Mouse (Mus musculus) right cerebral cortex, adult 2 months (tissue): Measurements from ENCODE around the gene Myrf.

Experiments used
- DNase-seq, 2 experiments: peaks; one replicate each; pipeline ENCODE4 v3.0.0; 2021 to 2022; ENCODE audit warnings: low spot score in 2 of 2

The Myrf gene

GRCm38 (mm10) chr19:10258279-10259011 is 17.9 kb upstream of the Myrf start:
- DNase-seq: peak; percentile 87 to 90

- DNase-seq: no peak
Observed at GRCm38 (mm10) chr19:10248128-10248527, 7.6 kb upstream of the Myrf start.

GRCm38 (mm10) chr19:10247165-10247564 is 6.6 kb upstream of the Myrf start:
- DNase-seq: no peak

GRCm38 (mm10) chr19:10244183-10244582 is 3.6 kb upstream of the Myrf start:
- DNase-seq: peak; percentile 50 to 65

GRCm38 (mm10) chr19:10242916-10243315 is 2.4 kb upstream of the Myrf start:
- DNase-seq: peak in 1 of 2 experiments; percentile 15

- DNase-seq: no peak
Observed at GRCm38 (mm10) chr19:10239975-10240653, 434 bp downstream of the Myrf start.

- DNase-seq: no peak
Observed at GRCm38 (mm10) chr19:10239419-10239818, 1.1 kb downstream of the Myrf start.

GRCm38 (mm10) chr19:10238477-10238876 is 2.1 kb downstream of the Myrf start:
- no peak for DNase-seq

- no peak for DNase-seq
Observed at GRCm38 (mm10) chr19:10235784-10236565, 4.6 kb downstream of the Myrf start.

GRCm38 (mm10) chr19:10232327-10233017 is 8.1 kb downstream of the Myrf start:
- DNase-seq: no peak

GRCm38 (mm10) chr19:10231871-10232270 is 8.7 kb downstream of the Myrf start:
- no peak for DNase-seq

GRCm38 (mm10) chr19:10231016-10231415 is 9.5 kb downstream of the Myrf start:
- no peak for DNase-seq

- no peak for DNase-seq
Observed at GRCm38 (mm10) chr19:10225767-10226166, 14.8 kb downstream of the Myrf start.

GRCm38 (mm10) chr19:10224637-10225453 is 15.7 kb downstream of the Myrf start:
- DNase-seq: no peak

- no peak for DNase-seq
Observed at GRCm38 (mm10) chr19:10223561-10223960, 17.0 kb downstream of the Myrf start.

- DNase-seq: no peak
Observed at GRCm38 (mm10) chr19:10222656-10223055, 17.9 kb downstream of the Myrf start.

GRCm38 (mm10) chr19:10221585-10221984 is 19.0 kb downstream of the Myrf start:
- DNase-seq: no peak

- DNase-seq: no peak
Observed at GRCm38 (mm10) chr19:10219593-10219992, 21.0 kb downstream of the Myrf start.

GRCm38 (mm10) chr19:10219108-10219507 is 21.4 kb downstream of the Myrf start:
- peak; percentile 59 to 62 for DNase-seq

- no peak for DNase-seq
Observed at GRCm38 (mm10) chr19:10216101-10216500, 24.4 kb downstream of the Myrf start.
